9 mouse cellular contexts compared by ENCODE assay signal in the genomic region with DNA sequence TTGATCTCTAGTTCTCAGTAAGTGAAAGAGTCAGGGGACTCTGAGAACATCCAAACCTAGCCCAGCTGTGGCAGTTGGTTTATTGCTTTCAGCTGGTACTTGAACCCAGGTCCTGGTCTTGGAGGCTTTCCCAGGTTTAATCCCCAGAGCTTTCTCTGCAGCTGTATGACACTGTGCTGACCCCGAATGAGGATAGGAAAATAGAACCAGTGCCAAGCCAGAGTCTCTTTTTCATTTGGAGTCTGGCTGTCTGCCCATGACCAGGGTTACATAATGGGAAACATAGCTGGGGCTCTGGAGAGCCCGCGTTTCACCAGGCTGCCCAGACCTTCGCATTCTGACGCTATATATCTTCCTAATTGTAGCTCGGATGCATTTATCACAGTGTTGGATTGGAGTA.
DNase-seq lines count a peak whose midpoint lies in the region; ATAC-seq and TF ChIP-seq lines count a peak whose summit lies in the region.
"Had no signal": no experiment of that assay in that cellular context is flagged by ENCODE, and none has a peak within 500 bp of the region (broad histone marks: within the 10 kb centered on the region; RNA-seq: fewer than 3 reads in every experiment).

No protein-coding gene starts in this region.

- peak; percentile 82 for ATAC-seq in embryonic facial prominence, embryonic 13.5 days (ENCODE audit: insufficient number of reproducible peaks, insufficient read depth, low FRiP score, low TSS enrichment, low read depth)
- peak; percentile 88 for ATAC-seq in heart, embryonic 15.5 days (replicated peaks; ENCODE audit: insufficient number of reproducible peaks, insufficient read depth, low FRiP score, low read depth)

- DNase-seq in retina, adult 2 months (ENCODE audit: low read depth, low spot score) = peak; percentile 41
- DNase-seq in retina, embryonic 14.5 days (ENCODE audit: low spot score) = no peak
- peak; percentile 87 to 91 for DNase-seq in kidney, postnatal 4 days
- peak; percentile 76 for DNase-seq in lung, adult 2 months
- no peak for DNase-seq in thymus, adult 18-20 months

- H3K4me2 ChIP-seq in embryonic facial prominence, embryonic 13.5 days = 0 out of 2 replicates have a peak overlapping the region, but pooled peaks have one; percentile 23
- 0 out of 2 replicates have a peak overlapping the region, but pooled peaks have one; percentile 7 for H3K4me2 ChIP-seq in heart, embryonic 15.5 days

- H3K27ac ChIP-seq in embryonic facial prominence, embryonic 13.5 days = peak overlapping the region; percentile 78
- H3K27ac ChIP-seq in heart, embryonic 15.5 days = peak overlapping the region; percentile 86
- H3K27ac ChIP-seq in small intestine, adult 2 months (ENCODE audit: insufficient read depth, low read depth, low read length) = peak overlapping the region; percentile 43

- WGBS in embryonic facial prominence, embryonic 13.5 days = 25% methylated on average over 6 of the region's 6 CpGs
- WGBS in heart, embryonic 15.5 days = 12% methylated on average over 6 of the region's 6 CpGs
- WGBS in lung, adult 2 months = 16% methylated on average over 6 of the region's 6 CpGs
- 16% methylated on average over 6 of the region's 6 CpGs for WGBS in small intestine, adult 2 months

- no peak overlapping the region for H3K4me3 ChIP-seq in embryonic facial prominence, embryonic 13.5 days
- H3K4me3 ChIP-seq in heart, embryonic 15.5 days = no peak overlapping the region
- H3K4me3 ChIP-seq in lung, adult 2 months (replicated peaks; ENCODE audit: extremely low read depth, low read depth, low read length) = no peak overlapping the region
- H3K4me3 ChIP-seq in small intestine, adult 2 months (ENCODE audit: low read depth, low read length) = no peak overlapping the region

- no peaks in the 10 kb centered on the region for H3K27me3 ChIP-seq in embryonic facial prominence, embryonic 13.5 days
- no peaks in the 10 kb centered on the region for H3K27me3 ChIP-seq in heart, embryonic 15.5 days
- no peaks in the 10 kb centered on the region for H3K27me3 ChIP-seq in small intestine, adult 2 months (ENCODE audit: control insufficient read depth, insufficient read depth, low read length)

- no peaks in the 10 kb centered on the region for H3K9me3 ChIP-seq in embryonic facial prominence, embryonic 13.5 days
- no peaks in the 10 kb centered on the region for H3K9me3 ChIP-seq in heart, embryonic 15.5 days (replicated peaks)
- H3K9me3 ChIP-seq: G1E had no signal

- H3K36me3 ChIP-seq in embryonic facial prominence, embryonic 13.5 days = peaks cover 4% of the 10 kb centered on the region
- H3K36me3 ChIP-seq in heart, embryonic 15.5 days = peaks cover 4% of the 10 kb centered on the region; the same call in 1 of the 2 replicates
- peaks cover 10% of the 10 kb centered on the region; the same call in 1 of the 2 replicates for H3K36me3 ChIP-seq in small intestine, adult 2 months (ENCODE audit: control insufficient read depth, insufficient read depth, low read length)

- TF ChIP-seq POLR2A in lung, adult 2 months (IDR thresholded peaks at IDR 0.05; ENCODE audit: borderline replicate concordance, extremely low read depth, low read depth, low read length) = no peak
- no peak for TF ChIP-seq POLR2A in small intestine, adult 2 months (IDR thresholded peaks at IDR 0.05; ENCODE audit: low read depth, low read length)

- H3K9ac ChIP-seq in embryonic facial prominence, embryonic 13.5 days = no peak overlapping the region
- no peak overlapping the region for H3K9ac ChIP-seq in heart, embryonic 15.5 days

- TF ChIP-seq CTCF in lung, adult 2 months (IDR thresholded peaks at IDR 0.05; ENCODE audit: insufficient read depth, low read length) = no peak
- TF ChIP-seq CTCF in small intestine, adult 2 months (IDR thresholded peaks at IDR 0.05; ENCODE audit: extremely low read depth, insufficient read length, insufficient replicate concordance, low read depth, low read length) = no peak

- H3K4me1 ChIP-seq in embryonic facial prominence, embryonic 13.5 days = peaks cover 47% of the 10 kb centered on the region
- H3K4me1 ChIP-seq in heart, embryonic 15.5 days (replicated peaks) = peaks cover 53% of the 10 kb centered on the region
- peaks cover 35% of the 10 kb centered on the region for H3K4me1 ChIP-seq in lung, adult 2 months (ENCODE audit: control insufficient read depth, insufficient read depth, low read length)
- peaks cover 20% of the 10 kb centered on the region for H3K4me1 ChIP-seq in small intestine, adult 2 months (ENCODE audit: control insufficient read depth, insufficient read depth, insufficient read length, low read length)

Comparison
In these comparisons a context has a peak if more than half of its experiments do, and no peak if none do; other contexts are left out.
1. DNase-seq: peak in retina, adult 2 months (single experiment), kidney, postnatal 4 days (2 of 2) and lung, adult 2 months (single experiment); none in retina, embryonic 14.5 days (single experiment) and thymus, adult 18-20 months (0 of 2).
2. Peak in every context shown above with its lines, with median percentiles within 50 percentile points of each other: H3K27ac ChIP-seq.